10 mouse cellular contexts compared by ENCODE assay signal in genomic region chr1:135280646-135281045, GRCm38 (mm10). TPM values are rescaled to one million over a fixed set of nuclear protein-coding genes. Genes with fewer than 3 reads are reported as not detected.
A peak's percentile ranks its signal among the peaks of the same experiment; 100 is the strongest.
DNase-seq lines count a peak whose midpoint lies in the region; ATAC-seq lines count a peak whose summit lies in the region.
"Had no signal": no experiment of that assay in that cellular context is flagged by ENCODE, and none has a peak within 500 bp of the region (broad histone marks: within the 10 kb centered on the region; RNA-seq: fewer than 3 reads in every experiment).

No protein-coding gene starts in this region.

- H3K4me1 ChIP-seq in heart, embryonic 10.5 days: peaks cover 9% of the 10 kb centered on the region
- peaks cover 10% of the 10 kb centered on the region for H3K4me1 ChIP-seq in stomach, embryonic 16.5 days (ENCODE audit: control insufficient read depth, insufficient read depth, low read length)

- peak; percentile 38; the same call in 1 of the 2 replicates for ATAC-seq in stomach, embryonic 16.5 days (ENCODE audit: insufficient read depth, low FRiP score)

- H3K9me3 ChIP-seq in heart, embryonic 10.5 days: no peaks in the 10 kb centered on the region
- H3K9me3 ChIP-seq in stomach, embryonic 16.5 days (replicated peaks; ENCODE audit: control insufficient read depth, low read length): no peaks in the 10 kb centered on the region
- H3K9me3 ChIP-seq: midbrain, embryonic 12.5 days had no signal

- H3K27ac ChIP-seq in heart, embryonic 10.5 days: no peak overlapping the region
- no peak overlapping the region for H3K27ac ChIP-seq in stomach, embryonic 16.5 days (ENCODE audit: low read length)
- H3K27ac ChIP-seq: midbrain, embryonic 12.5 days had no signal

- peak; percentile 98 for DNase-seq in heart, adult 11 months
- no peak for DNase-seq in heart, embryonic 10.5 days (ENCODE audit: low spot score)
- peak; percentile 39 for DNase-seq in R1 (ENCODE audit: low read depth, low spot score)
- peak; percentile 39 for DNase-seq in fat pad, adult 2 months (ENCODE audit: extremely low read depth, low read depth, low spot score)
- peak; percentile 74 to 79 for DNase-seq in kidney, adult 8-10 months
- DNase-seq in lung, adult 18-20 months: peak; percentile 84 to 90
- no peak for DNase-seq in thymus, postnatal 4 days

- peak overlapping the region; percentile 25; the same call in 1 of the 2 replicates for H3K4me2 ChIP-seq in stomach, embryonic 16.5 days (ENCODE audit: low read depth, low read length)
- H3K4me2 ChIP-seq: midbrain, embryonic 12.5 days had no signal

- no peak overlapping the region for H3K4me3 ChIP-seq in heart, embryonic 10.5 days
- H3K4me3 ChIP-seq in stomach, embryonic 16.5 days (replicated peaks; ENCODE audit: low read length): no peak overlapping the region
- H3K4me3 ChIP-seq: midbrain, embryonic 12.5 days had no signal

- 84% methylated on average over 9 of the region's 9 CpGs for WGBS in heart, embryonic 10.5 days
- WGBS in stomach, embryonic 16.5 days: 63% methylated on average over 9 of the region's 9 CpGs

- no peaks in the 10 kb centered on the region for H3K27me3 ChIP-seq in heart, embryonic 10.5 days (ENCODE audit: insufficient read depth, poor library complexity, severe bottlenecking)
- no peaks in the 10 kb centered on the region for H3K27me3 ChIP-seq in stomach, embryonic 16.5 days (ENCODE audit: control insufficient read depth, insufficient read depth, low read length)
- H3K27me3 ChIP-seq: CH12.LX; midbrain, embryonic 12.5 days had no signal

- peaks cover 37% of the 10 kb centered on the region for H3K36me3 ChIP-seq in heart, embryonic 10.5 days
- peaks cover 10% of the 10 kb centered on the region for H3K36me3 ChIP-seq in stomach, embryonic 16.5 days (ENCODE audit: control insufficient read depth, insufficient read depth, low read length)

- H3K9ac ChIP-seq in stomach, embryonic 16.5 days (ENCODE audit: low read length): no peak overlapping the region; the same call in 1 of the 2 replicates
- H3K9ac ChIP-seq: midbrain, embryonic 12.5 days had no signal

RNA-seq across cellular contexts. Expression of gene Rnpep, which starts 3.2 kb away (rescaled TPM):
- 63.4 and 70.0 TPM in 2 replicates for polyA plus RNA-seq in heart, embryonic 10.5 days (2016; fragmentation: Nextera tagmentation; extraction: Ambion mirVana)
- 129 and 131 TPM in 2 replicates for polyA plus RNA-seq in stomach, embryonic 16.5 days (2015; fragmentation: Nextera tagmentation; extraction: Ambion mirVana)

RNA-seq across cellular contexts. Expression of gene Elf3, which starts 22.3 kb away (rescaled TPM):
- polyA plus RNA-seq in heart, embryonic 10.5 days (2016; fragmentation: Nextera tagmentation; extraction: Ambion mirVana): 1.2 and 2.8 TPM in 2 replicates
- 161 and 211 TPM in 2 replicates for polyA plus RNA-seq in stomach, embryonic 16.5 days (2015; fragmentation: Nextera tagmentation; extraction: Ambion mirVana)

RNA-seq across cellular contexts. Expression of gene Timm17a, which starts 32.9 kb away (rescaled TPM):
- 336 and 388 TPM in 2 replicates for polyA plus RNA-seq in heart, embryonic 10.5 days (2016; fragmentation: Nextera tagmentation; extraction: Ambion mirVana)
- polyA plus RNA-seq in stomach, embryonic 16.5 days (2015; fragmentation: Nextera tagmentation; extraction: Ambion mirVana): 194 and 219 TPM in 2 replicates

RNA-seq across cellular contexts. Expression of gene Lmod1, which starts 44.0 kb away (rescaled TPM):
- 3.6 and 5.2 TPM in 2 replicates for polyA plus RNA-seq in heart, embryonic 10.5 days (2016; fragmentation: Nextera tagmentation; extraction: Ambion mirVana)
- polyA plus RNA-seq in stomach, embryonic 16.5 days (2015; fragmentation: Nextera tagmentation; extraction: Ambion mirVana): 17.5 and 20.2 TPM in 2 replicates

Comparison
In these comparisons a context has a peak if more than half of its experiments do, and no peak if none do; other contexts are left out.
1. DNase-seq: peak in heart, adult 11 months (single experiment), R1 (single experiment), fat pad, adult 2 months (single experiment), kidney, adult 8-10 months (2 of 2) and lung, adult 18-20 months (2 of 2); none in heart, embryonic 10.5 days (single experiment) and thymus, postnatal 4 days (single experiment).
2. RNA of gene Elf3, which starts 22.3 kb away (polyA plus RNA-seq): 161 to 211 TPM in stomach, embryonic 16.5 days; 1.2 to 2.8 TPM in heart, embryonic 10.5 days; every median in the first group is over 10 times any median in the second.